Mouse (Mus musculus): ENCODE results near the gene Plk5. TPM values are rescaled to one million over a fixed set of nuclear protein-coding genes. Genes with fewer than 3 reads are reported as not detected.

The Plk5 gene
- polyA plus RNA-seq, 1 experiment from 2014 or later: 0.12 TPM

DNA sequence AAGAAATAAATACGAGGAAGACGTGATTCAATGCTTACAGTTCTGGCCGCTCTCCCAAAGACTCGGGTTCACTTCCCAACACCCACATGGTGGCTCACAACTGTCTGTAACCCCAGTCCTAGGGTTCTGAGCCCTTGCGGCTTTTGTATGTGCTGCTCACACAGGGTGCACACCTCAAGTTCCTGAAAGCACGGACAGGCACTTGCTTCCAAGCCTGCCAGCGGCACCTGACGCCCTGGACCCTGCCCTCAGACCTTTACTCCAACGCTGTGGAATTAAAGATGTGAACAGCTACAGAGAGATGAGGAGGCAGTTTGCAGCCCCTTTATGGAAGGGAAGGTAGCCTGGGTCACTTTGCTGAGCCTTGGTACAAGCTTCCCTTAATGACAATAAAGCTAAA, 34.4 kb downstream of the Plk5 start:
- Histone ChIP-seq H3K27me3 (peaks cover 7% of the 10 kb centered on the region; the same call in 1 of the 2 replicates), H3K9me3 (replicated peaks) (no peaks in the 10 kb centered on the region), H3K27ac (no peak overlapping the region), H3K4me1 (replicated peaks) (peaks cover 37% of the 10 kb centered on the region), H3K4me3 (replicated peaks) (no peak overlapping the region), H3K9ac (no peak overlapping the region), H3K36me3 (peaks cover 61% of the 10 kb centered on the region), H3K4me2 (no peak overlapping the region)
- ATAC-seq (ENCODE audit: low read depth): no peak
- 78% methylated on average over 9 of the region's 9 CpGs for WGBS (ENCODE audit: insufficient replicate concordance)
- no peak for DNase-seq

DNA sequence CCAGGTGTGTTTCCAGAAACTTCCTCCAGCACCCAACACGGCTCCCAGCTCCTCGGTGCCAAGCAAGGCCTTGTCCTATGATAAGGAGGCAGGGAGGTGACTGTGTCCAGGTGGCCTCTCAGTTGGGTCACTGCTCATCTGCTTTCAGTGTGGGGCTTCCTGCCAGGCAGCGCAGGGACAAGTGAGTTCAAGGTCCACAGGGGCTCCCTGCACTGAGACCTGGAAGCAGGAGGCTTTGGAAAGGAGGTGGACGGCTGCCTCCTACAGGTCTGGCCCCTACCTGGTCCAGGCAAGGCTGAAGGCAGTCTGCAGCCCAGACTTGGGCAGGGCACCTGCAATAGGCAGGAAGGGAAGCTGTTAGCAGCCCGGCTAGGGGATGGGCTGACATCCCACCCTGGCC, 36.4 kb downstream of the Plk5 start:
- H3K36me3 ChIP-seq: peaks cover 77% of the 10 kb centered on the region
- peaks cover 40% of the 10 kb centered on the region for H3K4me1 ChIP-seq (replicated peaks)
- no peak overlapping the region for H3K27ac ChIP-seq
- no peak overlapping the region for H3K4me2 ChIP-seq
- DNase-seq (no peak), ATAC-seq (ENCODE audit: low read depth) (no peak)
- 84% methylated on average over 5 of the region's 5 CpGs for WGBS (ENCODE audit: insufficient replicate concordance)
- H3K27me3 ChIP-seq: no peaks in the 10 kb centered on the region
- no peak overlapping the region for H3K4me3 ChIP-seq (replicated peaks)
- H3K9me3 ChIP-seq (replicated peaks): no peaks in the 10 kb centered on the region
- H3K9ac ChIP-seq: no peak overlapping the region

DNA sequence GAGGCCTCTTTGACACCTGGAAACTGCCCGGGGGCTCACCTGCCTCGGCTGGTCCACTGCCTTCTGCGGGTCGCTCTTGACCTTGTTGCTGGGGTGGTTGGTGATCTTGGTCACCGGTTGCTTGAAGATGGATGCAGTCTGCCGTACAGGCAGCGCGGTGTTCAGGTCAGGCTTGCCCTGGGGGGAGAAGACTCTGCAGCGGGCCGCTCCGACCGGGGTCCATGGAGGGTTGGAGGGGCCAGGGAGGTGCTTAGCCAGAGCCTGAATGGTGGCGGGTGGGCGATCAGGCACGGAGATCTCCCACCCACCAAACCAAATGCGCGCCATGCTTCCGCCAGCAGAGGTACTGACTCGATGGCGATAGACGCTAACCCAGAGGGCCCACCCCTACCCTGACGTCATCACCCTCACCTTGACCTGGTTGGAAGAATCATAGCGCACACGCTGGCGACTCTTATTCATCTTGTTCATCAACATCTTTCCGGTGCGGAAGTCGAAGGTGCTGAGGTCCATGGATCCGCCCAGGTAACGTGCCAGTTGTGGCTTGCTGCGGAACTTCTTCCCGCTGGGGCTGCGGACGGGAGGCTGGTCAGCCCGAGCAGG, 38.9 kb downstream of the Plk5 start:
- H3K4me2 ChIP-seq: no peak overlapping the region
- H3K4me1 ChIP-seq (replicated peaks): peaks cover 35% of the 10 kb centered on the region
- H3K27me3 ChIP-seq: no peaks in the 10 kb centered on the region
- no peak for ATAC-seq (ENCODE audit: low read depth)
- peaks cover 72% of the 10 kb centered on the region for H3K36me3 ChIP-seq
- H3K9me3 ChIP-seq (replicated peaks): no peaks in the 10 kb centered on the region
- WGBS (ENCODE audit: insufficient replicate concordance): 92% methylated on average over 35 of the region's 35 CpGs
- no peak overlapping the region for H3K4me3 ChIP-seq (replicated peaks)
- no peak for DNase-seq
- no peak overlapping the region for H3K27ac ChIP-seq
- H3K9ac ChIP-seq: no peak overlapping the region

DNA sequence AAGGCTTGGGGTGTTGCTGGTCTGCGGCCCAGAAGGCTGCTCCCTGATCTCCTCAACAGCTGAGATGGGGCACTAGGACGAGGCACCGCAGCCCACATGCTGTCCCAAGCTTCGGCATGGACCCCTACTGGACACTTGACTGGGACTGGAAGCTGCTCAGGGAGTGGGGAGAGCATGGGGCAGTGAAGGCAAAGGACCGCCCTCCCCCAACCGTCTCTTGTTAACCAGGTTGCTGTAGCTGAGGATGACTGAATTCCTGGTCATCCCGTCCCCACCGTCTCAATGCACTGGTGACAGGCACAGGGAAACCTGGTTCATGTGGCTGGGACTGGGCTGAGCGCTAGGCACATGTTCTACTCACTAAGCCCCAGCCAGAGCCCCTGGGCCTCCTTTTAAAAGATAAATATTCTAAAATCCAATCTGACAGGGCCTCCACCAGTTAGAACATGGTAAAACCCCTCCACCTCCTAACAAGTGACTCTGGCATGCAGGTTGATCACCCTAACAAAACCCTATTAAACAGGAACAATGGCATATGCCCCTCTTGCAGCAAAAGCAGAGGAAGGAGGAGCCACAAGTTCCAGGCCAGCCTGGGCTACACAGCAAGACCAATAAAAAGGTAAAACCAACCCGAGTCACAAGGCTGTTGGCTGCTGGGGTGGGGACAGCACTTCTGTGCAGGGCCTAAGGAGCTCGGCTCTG, 40.7 kb downstream of the Plk5 start:
- Histone ChIP-seq H3K27me3 (no peaks in the 10 kb centered on the region), H3K4me2 (peak overlapping the region; percentile 98), H3K4me3 (replicated peaks) (peak overlapping the region; percentile 88), H3K4me1 (replicated peaks) (peaks cover 50% of the 10 kb centered on the region), H3K9ac (peak overlapping the region; percentile 98), H3K36me3 (peaks cover 65% of the 10 kb centered on the region), H3K9me3 (replicated peaks) (no peaks in the 10 kb centered on the region), H3K27ac (peak overlapping the region; percentile 99)
- no peak for DNase-seq
- ATAC-seq (ENCODE audit: low read depth): no peak
- 77% methylated on average over 11 of the region's 11 CpGs for WGBS (ENCODE audit: insufficient replicate concordance)

DNA sequence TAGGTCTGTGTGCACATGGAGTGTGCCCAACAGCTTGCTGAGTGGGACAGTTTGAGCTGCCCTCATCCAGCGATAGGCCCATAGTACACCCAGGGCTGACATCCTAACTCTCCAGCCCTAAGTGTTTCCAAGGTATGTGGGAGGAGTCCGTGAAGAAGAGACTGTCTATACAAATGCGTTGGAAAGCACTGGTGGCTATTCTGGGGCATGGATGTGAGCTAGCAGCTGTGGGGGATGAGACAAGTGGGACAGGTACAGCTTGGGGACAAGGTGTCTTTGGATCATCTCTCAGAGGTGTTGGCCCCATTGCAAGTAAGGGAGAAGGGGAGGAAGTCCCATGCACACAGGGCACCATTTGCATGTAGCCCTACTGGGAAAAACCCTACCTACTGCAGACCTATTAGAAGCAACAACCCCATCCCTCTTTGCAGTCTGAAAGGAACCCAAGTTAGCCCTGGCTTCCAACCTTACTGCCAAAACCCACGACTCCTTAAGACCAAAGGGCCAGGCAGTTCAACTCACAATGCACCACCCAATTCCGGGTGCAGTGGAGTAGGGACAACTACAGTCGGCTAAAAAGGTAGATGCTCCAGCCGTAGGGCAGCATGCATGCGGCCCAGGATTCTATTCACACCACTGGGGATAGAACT, 41.4 kb downstream of the Plk5 start:
- peaks cover 65% of the 10 kb centered on the region for H3K36me3 ChIP-seq
- peaks cover 47% of the 10 kb centered on the region for H3K4me1 ChIP-seq (replicated peaks)
- no peak for DNase-seq
- 45% methylated on average over 8 of the region's 8 CpGs for WGBS (ENCODE audit: insufficient replicate concordance)
- peak overlapping the region; percentile 88 for H3K4me3 ChIP-seq (replicated peaks)
- H3K27ac ChIP-seq: peak overlapping the region; percentile 99
- ATAC-seq (ENCODE audit: low read depth): no peak
- peak overlapping the region; percentile 98 for H3K4me2 ChIP-seq
- H3K9me3 ChIP-seq (replicated peaks): no peaks in the 10 kb centered on the region
- H3K27me3 ChIP-seq: no peaks in the 10 kb centered on the region
- H3K9ac ChIP-seq: peak overlapping the region; percentile 98

DNA sequence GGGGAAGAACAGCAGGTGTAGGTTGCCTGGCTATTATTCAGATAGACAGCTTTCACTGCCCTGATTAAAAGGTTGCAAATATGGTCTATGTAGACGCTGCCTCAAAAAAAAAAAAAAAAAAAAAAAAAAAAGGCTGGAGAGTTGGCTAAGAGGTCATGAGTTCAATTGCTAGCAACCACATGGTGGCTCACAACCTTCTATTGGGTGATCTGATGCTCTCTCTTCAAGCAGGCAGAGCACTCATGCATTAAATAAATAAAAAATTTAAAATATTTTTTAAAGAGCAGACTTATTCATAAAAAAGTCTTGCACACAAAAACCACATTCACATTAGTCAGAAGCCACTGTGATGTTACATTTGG, 41.9 kb downstream of the Plk5 start:
- peak overlapping the region; percentile 98 for H3K9ac ChIP-seq

DNA sequence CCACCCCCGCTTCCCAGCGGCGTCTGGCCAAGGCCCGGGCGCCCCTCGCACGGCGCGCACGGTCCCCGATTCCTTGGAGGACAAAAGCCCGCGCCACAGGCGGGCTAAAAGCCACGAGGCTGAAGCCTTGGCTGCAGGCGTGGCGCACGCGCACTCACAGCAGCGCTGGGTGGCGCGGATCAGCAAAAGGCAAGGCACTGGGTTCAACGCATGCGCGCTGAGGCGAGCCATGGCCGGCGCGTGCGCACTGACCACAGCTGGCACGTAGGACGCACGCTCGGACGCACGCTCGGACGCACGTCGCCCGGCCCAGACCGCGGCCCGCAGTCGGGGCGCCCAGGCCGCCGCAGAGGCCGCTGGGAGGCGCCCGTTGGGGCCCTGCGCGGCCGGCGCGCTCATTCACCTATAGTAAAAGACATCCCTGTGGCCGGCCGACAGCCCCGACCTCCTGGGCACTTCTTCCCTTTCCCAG, 42.5 kb downstream of the Plk5 start:
- peak overlapping the region; percentile 99 for H3K27ac ChIP-seq
- H3K4me1 ChIP-seq (replicated peaks): peaks cover 50% of the 10 kb centered on the region
- no peaks in the 10 kb centered on the region for H3K27me3 ChIP-seq
- peak overlapping the region; percentile 88 for H3K4me3 ChIP-seq (replicated peaks)
- no peaks in the 10 kb centered on the region for H3K9me3 ChIP-seq (replicated peaks)
- H3K9ac ChIP-seq: peak overlapping the region; percentile 98
- ATAC-seq (ENCODE audit: low read depth) (peak; percentile 74), DNase-seq (peak; percentile 99)
- H3K36me3 ChIP-seq: peaks cover 65% of the 10 kb centered on the region
- peak overlapping the region; percentile 98 for H3K4me2 ChIP-seq
- WGBS (ENCODE audit: insufficient replicate concordance): under 1% methylated on average over 59 of the region's 59 CpGs

More for the DNA sequence above, 41.9 kb downstream of the Plk5 start:
- Histone ChIP-seq H3K9me3 (replicated peaks) (no peaks in the 10 kb centered on the region), H3K4me3 (replicated peaks) (peak overlapping the region; percentile 88), H3K4me2 (peak overlapping the region; percentile 98), H3K27me3 (no peaks in the 10 kb centered on the region), H3K4me1 (replicated peaks) (peaks cover 47% of the 10 kb centered on the region), H3K27ac (peak overlapping the region; percentile 99), H3K36me3 (peaks cover 65% of the 10 kb centered on the region)
- no peak for DNase-seq
- no peak for ATAC-seq (ENCODE audit: low read depth)
- WGBS (ENCODE audit: insufficient replicate concordance): 0% methylated on average over 1 of the region's 1 CpGs

DNA sequence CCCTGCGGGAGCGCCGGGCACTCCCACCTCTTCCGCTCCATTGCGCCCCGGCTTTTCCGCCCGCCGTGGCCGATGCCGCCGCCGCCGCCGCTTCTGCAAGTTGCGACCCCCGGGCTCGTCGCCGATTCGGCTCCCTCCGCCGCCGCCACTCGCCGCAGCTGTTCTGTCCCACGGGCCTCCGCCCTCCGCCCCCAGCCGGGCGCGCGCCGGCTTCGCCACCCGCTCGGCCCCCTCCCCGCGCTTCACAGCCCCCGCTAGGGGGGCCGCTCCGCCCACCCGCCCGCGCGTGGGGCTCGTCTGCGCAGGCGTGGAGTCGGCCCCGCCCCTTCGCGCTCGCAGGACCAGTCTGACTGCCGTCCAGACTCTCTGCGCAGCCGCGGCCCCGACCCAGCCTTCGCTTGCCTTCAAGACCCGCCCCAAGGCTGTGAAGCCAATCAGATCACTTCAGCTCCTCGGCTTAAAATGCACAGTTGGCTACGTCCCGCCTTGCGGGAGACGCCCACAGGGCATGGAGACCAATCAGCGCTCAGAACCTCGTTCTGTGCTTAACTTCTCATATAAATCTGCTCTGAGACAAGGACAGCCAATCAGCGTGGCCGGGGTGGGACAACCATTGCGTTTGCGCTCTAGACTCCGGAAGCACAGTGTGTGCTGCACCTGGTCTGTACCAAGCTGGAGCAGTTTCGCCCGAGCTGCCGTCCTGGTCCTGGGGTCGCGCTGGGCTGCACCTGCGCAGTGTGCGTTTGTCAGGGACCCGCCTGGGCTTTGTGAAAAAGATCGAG, 43.1 kb downstream of the Plk5 start, which contains the start of gene Mbd3:
Gene Mbd3 (minus strand): TSS at position 360 of the 782 bp plus-strand sequence.
- Histone ChIP-seq H3K4me3 (replicated peaks) (peak within 1 kb of the TSS; percentile 88), H3K27me3 (no peaks in the 10 kb centered on the region), H3K27ac (peak within 1 kb of the TSS; percentile 99), H3K4me1 (replicated peaks) (peaks cover 56% of the 10 kb centered on the region), H3K9me3 (replicated peaks) (no peaks in the 10 kb centered on the region), H3K36me3 (peaks cover 65% of the 10 kb centered on the region), H3K4me2 (peak within 1 kb of the TSS; percentile 98), H3K9ac (peak within 1 kb of the TSS; percentile 98)
- under 1% methylated on average over 82 of the region's 82 CpGs for WGBS (ENCODE audit: insufficient replicate concordance)
- ATAC-seq (ENCODE audit: low read depth): peak; percentile 91
- peak; percentile 99 for DNase-seq

DNA sequence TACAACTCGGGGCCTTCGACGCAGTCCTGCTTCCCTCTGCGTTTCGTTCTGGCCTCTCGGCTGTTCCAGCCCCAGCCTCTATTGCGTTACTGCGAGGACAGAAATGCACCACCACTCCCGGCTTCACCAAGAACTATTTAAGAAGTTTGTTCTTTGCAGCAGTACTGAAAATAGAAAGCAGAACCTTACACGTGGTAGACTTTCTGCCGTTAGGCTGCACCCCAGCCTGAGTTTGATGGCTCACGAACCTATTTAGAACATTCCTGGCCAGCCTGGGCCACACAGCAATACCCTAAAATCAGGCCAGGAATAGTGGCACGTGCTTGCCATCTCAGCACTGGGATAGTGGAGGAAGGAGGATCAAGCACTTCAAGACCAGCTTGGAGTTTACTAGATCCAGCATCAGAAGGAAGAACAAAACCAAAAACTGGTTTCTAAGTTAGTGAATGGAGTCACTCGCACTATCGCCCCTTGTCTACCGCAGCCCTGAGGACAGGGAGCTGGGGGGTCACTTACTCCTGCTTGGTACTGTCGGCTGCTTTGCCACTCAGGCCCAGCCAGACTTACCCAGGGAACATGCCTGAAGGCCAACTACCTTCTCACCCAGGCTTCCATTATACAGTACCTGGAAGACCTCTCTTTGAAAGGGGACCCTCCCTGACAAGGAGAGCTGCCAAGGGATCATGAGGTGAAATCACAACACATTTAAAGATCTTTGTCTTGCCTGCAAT, 43.9 kb downstream of the Plk5 start:
- Histone ChIP-seq H3K4me1 (replicated peaks) (peaks cover 64% of the 10 kb centered on the region), H3K36me3 (peaks cover 64% of the 10 kb centered on the region), H3K4me3 (replicated peaks) (peak overlapping the region; percentile 70), H3K27ac (peak overlapping the region; percentile 87), H3K27me3 (no peaks in the 10 kb centered on the region), H3K9ac (peak overlapping the region; percentile 81), H3K9me3 (replicated peaks) (no peaks in the 10 kb centered on the region), H3K4me2 (peak overlapping the region; percentile 89)
- DNase-seq: no peak
- WGBS (ENCODE audit: insufficient replicate concordance): 13% methylated on average over 17 of the region's 17 CpGs
- no peak for ATAC-seq (ENCODE audit: low read depth)

DNA sequence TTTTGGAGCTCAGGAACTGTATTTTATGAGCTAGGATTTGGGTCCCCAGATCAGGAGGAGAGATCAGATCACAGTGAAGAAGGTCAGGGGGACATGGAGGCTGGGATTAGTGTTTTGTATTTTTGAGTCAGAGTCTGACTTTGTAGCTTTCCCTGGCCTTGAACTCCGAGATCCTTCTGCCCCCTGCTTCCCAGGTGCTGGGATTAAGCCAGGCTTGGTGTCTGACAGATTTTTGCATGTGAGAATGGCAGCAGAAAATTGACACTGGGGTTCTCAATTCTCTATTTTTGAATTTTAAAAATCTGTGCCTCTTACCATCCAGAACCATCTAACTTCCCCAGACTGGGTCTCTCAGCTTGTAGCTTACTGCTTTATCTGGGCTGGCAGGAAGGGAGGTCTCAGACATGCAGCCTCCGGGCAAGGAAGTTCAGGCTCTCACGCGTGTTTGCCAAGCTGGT, 44.5 kb downstream of the Plk5 start:
- Histone ChIP-seq H3K27ac (peak overlapping the region; percentile 87), H3K4me3 (replicated peaks) (peak overlapping the region; percentile 70), H3K9me3 (replicated peaks) (no peaks in the 10 kb centered on the region), H3K27me3 (no peaks in the 10 kb centered on the region), H3K9ac (peak overlapping the region; percentile 81), H3K4me1 (replicated peaks) (peaks cover 70% of the 10 kb centered on the region), H3K36me3 (peaks cover 58% of the 10 kb centered on the region), H3K4me2 (peak overlapping the region; percentile 89)
- ATAC-seq (ENCODE audit: low read depth): no peak
- no peak for DNase-seq
- 52% methylated on average over 4 of the region's 4 CpGs for WGBS (ENCODE audit: insufficient replicate concordance)
